Mouse (Mus musculus): Measurements from ENCODE around the gene Dleu7. TPM values are rescaled to one million over a fixed set of nuclear protein-coding genes. Genes with fewer than 3 reads are reported as not detected.

Dleu7 gene
- polyA plus RNA-seq, 1 experiment from 2014 or later, result 4.8 TPM

- Histone ChIP-seq H3K4me1 (peaks cover 10% of the 10 kb centered on the region), H3K27ac (no peak overlapping the region), H3K4me3 (replicated peaks) (no peak overlapping the region), H3K4me2 (no peak overlapping the region), H3K27me3 (no peaks in the 10 kb centered on the region), H3K9ac (no peak overlapping the region), H3K9me3 (replicated peaks) (no peaks in the 10 kb centered on the region), H3K36me3 (no peaks in the 10 kb centered on the region)
- ATAC-seq (replicated peaks; ENCODE audit: low FRiP score), result no peak
- WGBS, result 62% methylated on average over 5 of the region's 5 CpGs
Observed at GRCm38 (mm10) chr14:62323457-62323856, 30.6 kb upstream of the Dleu7 start.

GRCm38 (mm10) chr14:62322581-62323344 is 29.9 kb upstream of the Dleu7 start:
- Histone ChIP-seq H3K9ac (no peak overlapping the region), H3K9me3 (replicated peaks) (no peaks in the 10 kb centered on the region), H3K4me1 (peaks cover 10% of the 10 kb centered on the region), H3K4me3 (replicated peaks) (no peak overlapping the region), H3K36me3 (no peaks in the 10 kb centered on the region), H3K27ac (0 out of 2 replicates have a peak overlapping the region, but pooled peaks have one; percentile 24), H3K4me2 (no peak overlapping the region), H3K27me3 (no peaks in the 10 kb centered on the region)
- WGBS, result 41% methylated on average over 6 of the region's 6 CpGs
- no peak for ATAC-seq (replicated peaks; ENCODE audit: low FRiP score)

- 100% methylated on average over 1 of the region's 1 CpGs for WGBS
- Histone ChIP-seq H3K4me1 (no peaks in the 10 kb centered on the region), H3K27me3 (no peaks in the 10 kb centered on the region), H3K9ac (no peak overlapping the region), H3K4me3 (replicated peaks) (no peak overlapping the region), H3K9me3 (replicated peaks) (no peaks in the 10 kb centered on the region), H3K36me3 (no peaks in the 10 kb centered on the region), H3K4me2 (no peak overlapping the region), H3K27ac (no peak overlapping the region)
- no peak for ATAC-seq (replicated peaks; ENCODE audit: low FRiP score)
Observed at GRCm38 (mm10) chr14:62311672-62312071, 18.8 kb upstream of the Dleu7 start.

DNA sequence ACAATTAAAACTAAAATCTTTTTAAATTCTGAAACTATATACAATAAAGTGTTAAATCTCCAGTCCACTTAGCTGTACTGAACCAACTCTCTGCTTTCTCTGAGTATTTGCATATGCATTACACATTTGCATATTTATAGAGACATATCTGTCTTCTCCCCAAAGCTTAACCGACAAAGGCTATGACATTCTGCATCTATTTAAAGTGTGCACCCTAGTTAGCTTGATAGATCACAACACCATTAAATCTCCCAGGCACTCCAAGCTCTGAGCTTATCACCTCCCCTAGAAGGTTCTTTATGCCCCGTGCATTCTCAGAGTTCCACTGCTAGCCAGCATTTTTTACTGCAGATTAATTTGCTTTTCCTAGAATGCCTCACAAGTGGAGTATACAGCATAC is 16.2 kb upstream of the Dleu7 start:
- H3K4me3 ChIP-seq (replicated peaks), result no peak overlapping the region
- H3K27ac ChIP-seq, result no peak overlapping the region
- H3K4me2 ChIP-seq, result no peak overlapping the region
- no peaks in the 10 kb centered on the region for H3K9me3 ChIP-seq (replicated peaks)
- no peaks in the 10 kb centered on the region for H3K36me3 ChIP-seq
- no peak for ATAC-seq (replicated peaks; ENCODE audit: low FRiP score)
- no peaks in the 10 kb centered on the region for H3K27me3 ChIP-seq
- no peaks in the 10 kb centered on the region for H3K4me1 ChIP-seq
- no peak overlapping the region for H3K9ac ChIP-seq
- 44% methylated on average over 2 of the region's 2 CpGs for WGBS

DNA sequence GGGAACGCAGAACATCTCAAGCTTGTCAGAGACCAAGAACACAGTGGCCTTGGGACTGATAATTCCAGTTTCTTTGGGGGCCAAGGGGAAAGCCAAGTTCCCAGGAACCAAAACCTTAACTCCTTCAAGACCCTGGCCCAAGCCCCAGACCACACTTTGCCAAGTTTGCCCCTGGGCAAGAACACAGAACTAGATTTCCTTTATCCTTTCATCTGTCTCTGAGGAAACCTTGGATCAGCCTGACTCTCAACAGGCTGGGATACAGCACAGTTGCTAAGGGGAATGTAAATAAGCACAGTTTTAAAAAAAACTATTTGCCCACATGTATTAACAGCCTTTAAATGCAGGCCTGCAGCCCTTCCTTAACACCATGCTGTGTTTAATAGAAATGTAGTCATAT is 14.7 kb upstream of the Dleu7 start:
- no peak for ATAC-seq (replicated peaks; ENCODE audit: low FRiP score)

DNA sequence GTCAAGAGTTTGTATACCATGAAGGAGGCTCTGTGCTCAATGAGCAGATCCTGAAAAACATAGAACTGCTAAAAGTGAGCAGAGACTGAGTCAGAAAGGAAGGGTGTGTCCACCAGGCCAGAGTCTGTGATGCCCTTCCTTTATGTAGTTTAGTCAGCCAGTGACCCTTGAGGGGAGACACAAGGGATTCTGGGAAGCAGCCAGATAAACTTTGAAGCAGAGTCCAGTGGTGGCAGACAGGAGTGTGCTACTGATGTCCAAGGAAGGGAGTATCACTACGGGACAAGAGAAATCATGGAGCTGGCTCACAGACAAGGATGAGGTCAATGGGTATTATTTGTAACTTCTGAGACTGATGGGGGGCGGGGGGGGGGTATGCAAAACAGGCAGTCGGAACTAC is 7.2 kb upstream of the Dleu7 start:
- Histone ChIP-seq H3K27me3 (no peaks in the 10 kb centered on the region), H3K27ac (no peak overlapping the region), H3K4me1 (0 out of 2 replicates have a peak, but pooled peaks cover 2% of the 10 kb centered on the region), H3K9me3 (replicated peaks) (no peaks in the 10 kb centered on the region), H3K4me3 (replicated peaks) (no peak overlapping the region), H3K36me3 (no peaks in the 10 kb centered on the region), H3K4me2 (no peak overlapping the region), H3K9ac (no peak overlapping the region)
- 65% methylated on average over 3 of the region's 3 CpGs for WGBS
- ATAC-seq (replicated peaks; ENCODE audit: low FRiP score), result no peak

More for the DNA sequence above, 14.7 kb upstream of the Dleu7 start:
- 93% methylated on average over 1 of the region's 1 CpGs for WGBS
- Histone ChIP-seq H3K4me1 (no peaks in the 10 kb centered on the region), H3K27me3 (no peaks in the 10 kb centered on the region), H3K9ac (no peak overlapping the region), H3K36me3 (no peaks in the 10 kb centered on the region), H3K27ac (no peak overlapping the region), H3K9me3 (replicated peaks) (no peaks in the 10 kb centered on the region), H3K4me2 (no peak overlapping the region), H3K4me3 (replicated peaks) (no peak overlapping the region)

DNA sequence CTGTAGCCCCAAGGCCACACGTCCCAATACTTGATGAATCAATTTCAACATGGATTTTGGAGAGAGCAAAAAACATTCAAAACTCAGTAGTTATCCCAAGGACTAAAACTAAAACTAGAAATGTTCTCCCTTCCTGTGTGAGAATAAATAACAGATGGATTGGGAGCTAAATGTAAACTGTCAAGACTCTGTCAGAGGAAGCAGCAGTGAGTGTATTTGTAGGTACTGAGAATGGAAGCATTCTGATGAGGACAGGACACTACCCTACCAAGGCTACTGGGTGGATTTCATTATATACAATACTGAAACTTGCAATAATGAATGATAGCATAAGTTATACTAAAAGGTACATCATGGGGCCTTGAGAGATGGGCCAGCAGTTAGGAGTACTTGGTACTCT is 6.0 kb upstream of the Dleu7 start:
- no peak overlapping the region for H3K27ac ChIP-seq
- H3K36me3 ChIP-seq, result no peaks in the 10 kb centered on the region
- ATAC-seq (replicated peaks; ENCODE audit: low FRiP score), result no peak
- H3K9me3 ChIP-seq (replicated peaks), result no peaks in the 10 kb centered on the region
- H3K4me2 ChIP-seq, result no peak overlapping the region
- 90% methylated on average over 1 of the region's 1 CpGs for WGBS
- H3K9ac ChIP-seq, result no peak overlapping the region
- H3K27me3 ChIP-seq, result no peaks in the 10 kb centered on the region
- 0 out of 2 replicates have a peak, but pooled peaks cover 2% of the 10 kb centered on the region for H3K4me1 ChIP-seq
- H3K4me3 ChIP-seq (replicated peaks), result no peak overlapping the region

GRCm38 (mm10) chr14:62292166-62292487 is 720 bp downstream of the Dleu7 start:
- peak overlapping the region; percentile 49 for H3K9ac ChIP-seq
- no peaks in the 10 kb centered on the region for H3K27me3 ChIP-seq
- WGBS, result 50% methylated on average over 5 of the region's 7 CpGs
- no peak for ATAC-seq (replicated peaks; ENCODE audit: low FRiP score)
- no peak overlapping the region; the same call in 1 of the 2 replicates for H3K27ac ChIP-seq
- no peaks in the 10 kb centered on the region for H3K9me3 ChIP-seq (replicated peaks)
- H3K4me1 ChIP-seq, result peaks cover 12% of the 10 kb centered on the region
- peak overlapping the region; percentile 49 for H3K4me3 ChIP-seq (replicated peaks)
- no peaks in the 10 kb centered on the region for H3K36me3 ChIP-seq
- peak overlapping the region; percentile 91 for H3K4me2 ChIP-seq

GRCm38 (mm10) chr14:62291406-62291987 is 1.4 kb downstream of the Dleu7 start:
- Histone ChIP-seq H3K4me3 (replicated peaks) (no peak overlapping the region), H3K27ac (no peak overlapping the region), H3K36me3 (no peaks in the 10 kb centered on the region), H3K4me1 (peaks cover 12% of the 10 kb centered on the region), H3K9ac (no peak overlapping the region), H3K4me2 (0 out of 2 replicates have a peak overlapping the region, but pooled peaks have one; percentile 91), H3K9me3 (replicated peaks) (no peaks in the 10 kb centered on the region), H3K27me3 (no peaks in the 10 kb centered on the region)
- ATAC-seq (replicated peaks; ENCODE audit: low FRiP score), result no peak
- WGBS, result 97% methylated on average over 1 of the region's 1 CpGs

- no peak overlapping the region for H3K4me2 ChIP-seq
- no peak overlapping the region for H3K4me3 ChIP-seq (replicated peaks)
- H3K4me1 ChIP-seq, result peaks cover 12% of the 10 kb centered on the region
- no peaks in the 10 kb centered on the region for H3K27me3 ChIP-seq
- no peak for ATAC-seq (replicated peaks; ENCODE audit: low FRiP score)
- no peaks in the 10 kb centered on the region for H3K36me3 ChIP-seq
- H3K9me3 ChIP-seq (replicated peaks), result no peaks in the 10 kb centered on the region
- no peak overlapping the region for H3K9ac ChIP-seq
- H3K27ac ChIP-seq, result no peak overlapping the region
- WGBS, result 83% methylated on average over 3 of the region's 3 CpGs
Observed at GRCm38 (mm10) chr14:62288731-62289130, 4.1 kb downstream of the Dleu7 start.

- no peak for ATAC-seq (replicated peaks; ENCODE audit: low FRiP score)
- 68% methylated on average over 2 of the region's 2 CpGs for WGBS
- no peaks in the 10 kb centered on the region for H3K9me3 ChIP-seq (replicated peaks)
- H3K4me2 ChIP-seq, result no peak overlapping the region
- H3K9ac ChIP-seq, result no peak overlapping the region
- no peaks in the 10 kb centered on the region for H3K27me3 ChIP-seq
- H3K4me3 ChIP-seq (replicated peaks), result no peak overlapping the region
- no peak overlapping the region for H3K27ac ChIP-seq
- H3K36me3 ChIP-seq, result no peaks in the 10 kb centered on the region
- peaks cover 9% of the 10 kb centered on the region; the same call in 1 of the 2 replicates for H3K4me1 ChIP-seq
Observed at GRCm38 (mm10) chr14:62282974-62283373, 9.9 kb downstream of the Dleu7 start.

GRCm38 (mm10) chr14:62273604-62274003 is 19.2 kb downstream of the Dleu7 start:
- no peaks in the 10 kb centered on the region for H3K9me3 ChIP-seq (replicated peaks)
- no peaks in the 10 kb centered on the region for H3K36me3 ChIP-seq
- 92% methylated on average over 3 of the region's 3 CpGs for WGBS
- H3K27ac ChIP-seq, result no peak overlapping the region
- ATAC-seq (replicated peaks; ENCODE audit: low FRiP score), result no peak
- H3K4me1 ChIP-seq, result no peaks in the 10 kb centered on the region
- no peak overlapping the region for H3K9ac ChIP-seq
- H3K4me2 ChIP-seq, result no peak overlapping the region
- no peaks in the 10 kb centered on the region for H3K27me3 ChIP-seq
- no peak overlapping the region for H3K4me3 ChIP-seq (replicated peaks)

Measured in kidney, embryonic 15.5 days (tissue).